Mouse (Mus musculus) megakaryocyte, embryonic 14.5 days (primary cell): ENCODE measurements at regions not wholly inside any gene's neighbourhood (a gene's known extent, or its start where the extent isn't known, plus 50 kb on each side); places are given as distances from the start of the nearest gene placed in this dataset.

Experiments used
- FLI1 ChIP-seq: IDR thresholded peaks from 2 replicates; pipeline ENCODE4 v1.6.1; 2012; ENCODE audit warnings: low read length, inconsistent platforms, mixed read lengths
- GATA1 ChIP-seq: IDR thresholded peaks from 3 replicates; pipeline ENCODE4 v1.6.1; 2012; ENCODE audit warnings: mixed read lengths, low read length, inconsistent platforms, borderline replicate concordance

GRCm38 (mm10) chr7:136137831-136138602 is 421.9 kb upstream of the Mki67 start:
- TF ChIP-seq GATA1 (no peak), FLI1 (no peak)
